Mouse (Mus musculus) left cerebral cortex, adult 11 months (tissue): ENCODE data around the gene Esyt3.

ENCODE experiments used
- DNase-seq: peaks from one replicate; pipeline ENCODE4 v3.0.0; 2022; ENCODE audit warnings: low spot score

Gene Esyt3

DNA sequence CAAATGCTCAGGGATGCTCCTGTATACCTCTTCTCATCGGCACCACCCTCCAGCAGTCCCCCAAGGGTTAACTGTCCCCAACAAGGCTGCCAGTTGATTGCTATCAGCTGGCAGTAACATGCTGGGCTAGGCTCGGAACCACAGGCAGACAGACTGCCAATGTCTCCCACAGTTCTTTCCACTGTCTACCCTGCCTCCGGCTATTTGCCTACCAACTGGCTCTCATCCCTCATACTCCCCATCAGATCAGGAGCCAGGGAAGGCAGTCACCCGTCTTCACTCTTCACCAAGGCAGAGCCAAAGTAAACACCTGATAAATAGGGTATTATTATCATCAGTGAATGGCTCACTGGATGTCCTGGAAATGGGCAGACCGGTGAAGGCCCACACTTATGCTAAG lies 3.6 kb downstream of the Esyt3 start:
- no peak for DNase-seq

- no peak for DNase-seq
Measured at GRCm38 (mm10) chr9:99353390-99353789, 5.0 kb downstream of the Esyt3 start.

DNA sequence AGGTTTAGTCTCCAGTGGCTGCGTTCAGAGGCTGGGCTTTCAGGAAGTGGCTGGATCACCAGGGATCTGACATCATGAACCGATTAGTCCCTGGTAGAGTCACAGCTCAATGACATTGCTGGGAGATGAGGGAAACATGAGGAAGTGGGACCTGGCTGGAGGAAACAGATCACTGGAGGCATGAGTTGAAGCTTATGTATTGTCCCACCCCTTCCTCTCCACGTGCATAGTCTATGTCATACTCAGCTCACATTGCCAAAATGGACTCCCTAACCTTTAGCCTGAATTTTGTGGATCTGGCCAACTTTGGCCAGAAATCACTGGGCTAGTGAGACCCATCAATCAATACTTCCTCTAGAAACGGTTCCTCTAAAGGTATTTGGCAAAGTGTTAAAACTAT lies 5.4 kb downstream of the Esyt3 start:
- DNase-seq = no peak

DNA sequence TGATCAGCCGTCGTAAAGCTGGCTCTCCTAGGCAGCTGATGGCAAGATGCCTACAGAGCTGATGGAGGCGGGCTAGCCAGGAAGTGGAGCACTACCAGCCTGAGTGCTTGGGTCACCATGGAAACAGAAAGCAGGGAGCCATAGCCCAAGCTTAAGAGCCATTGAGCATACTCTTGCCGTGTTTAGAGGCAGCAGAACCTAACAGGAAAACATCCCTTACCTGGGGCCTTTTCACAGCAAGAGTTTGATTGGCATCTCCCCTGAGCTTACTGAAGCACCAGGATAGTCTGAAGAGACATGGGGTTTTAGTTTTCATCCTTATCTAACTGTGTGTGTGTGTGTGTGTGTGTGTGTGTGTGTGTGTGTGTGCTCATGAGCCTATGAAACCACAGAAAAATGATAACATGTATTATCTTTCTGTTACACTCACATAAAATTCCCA lies 13.0 kb downstream of the Esyt3 start:
- peak; percentile 47 for DNase-seq

- no peak for DNase-seq
Measured at GRCm38 (mm10) chr9:99341600-99341999, 16.8 kb downstream of the Esyt3 start.

DNA sequence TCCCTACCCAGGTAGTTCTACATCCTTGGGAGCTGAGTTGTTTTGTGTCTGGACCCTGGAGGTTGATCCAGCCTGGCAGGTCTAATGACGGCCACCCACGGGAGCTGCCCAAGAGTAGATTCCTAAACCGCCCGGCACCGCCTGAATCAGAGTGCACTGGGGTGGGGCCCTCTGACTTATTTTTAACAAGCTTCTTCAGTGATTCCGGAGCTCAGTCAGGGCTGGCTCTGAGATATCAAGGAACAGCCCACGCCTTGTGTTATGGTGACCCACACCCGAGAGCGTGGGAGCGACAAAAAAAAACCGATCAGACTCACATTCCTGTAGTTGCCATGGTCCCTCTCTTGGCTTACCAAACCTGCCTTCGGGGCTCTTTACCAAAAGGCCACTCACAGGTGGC lies 18.2 kb downstream of the Esyt3 start:
- DNase-seq = no peak

GRCm38 (mm10) chr9:99339182-99339581 lies 19.2 kb downstream of the Esyt3 start:
- DNase-seq = no peak

- no peak for DNase-seq
Measured at GRCm38 (mm10) chr9:99338293-99338692, 20.1 kb downstream of the Esyt3 start.

DNA sequence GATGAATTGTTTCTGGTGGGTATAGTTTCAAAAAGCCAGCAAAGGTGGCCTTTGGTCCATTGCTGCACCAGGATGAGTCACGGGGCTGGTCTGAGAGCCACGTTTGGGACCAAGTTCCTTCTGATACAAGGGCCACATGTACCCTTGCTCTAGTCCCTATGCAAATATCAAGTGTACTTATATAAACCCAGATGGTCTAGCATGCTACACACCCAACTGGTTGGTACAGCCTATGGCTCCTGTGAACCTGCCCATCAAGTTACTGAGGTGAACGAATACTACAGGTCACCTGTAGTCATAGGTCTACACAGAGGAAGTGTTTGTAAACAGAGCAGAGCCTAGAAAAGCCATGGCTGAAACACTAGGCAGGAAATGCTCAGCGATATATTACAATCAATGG lies 21.8 kb downstream of the Esyt3 start:
- DNase-seq = no peak

DNA sequence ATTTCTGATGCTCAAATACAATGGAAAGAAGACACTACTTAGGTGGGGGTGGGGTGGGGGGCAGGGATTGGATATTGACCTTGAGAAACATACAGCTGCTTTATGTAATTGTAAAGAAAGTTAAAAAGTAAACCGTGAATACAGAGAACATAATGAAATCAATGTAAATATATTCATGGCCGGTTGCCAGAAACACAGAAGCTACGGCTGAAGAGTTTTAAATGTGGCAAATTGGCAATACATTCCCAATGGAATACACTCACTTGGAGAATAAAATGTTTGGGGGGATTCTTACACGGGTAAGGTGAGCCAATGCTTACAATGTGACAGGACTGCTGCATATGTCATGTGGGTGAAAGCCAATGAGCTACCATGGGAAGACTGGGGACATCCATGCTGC lies 31.5 kb downstream of the Esyt3 start:
- DNase-seq = no peak

GRCm38 (mm10) chr9:99325961-99326360 lies 32.4 kb downstream of the Esyt3 start:
- no peak for DNase-seq

DNA sequence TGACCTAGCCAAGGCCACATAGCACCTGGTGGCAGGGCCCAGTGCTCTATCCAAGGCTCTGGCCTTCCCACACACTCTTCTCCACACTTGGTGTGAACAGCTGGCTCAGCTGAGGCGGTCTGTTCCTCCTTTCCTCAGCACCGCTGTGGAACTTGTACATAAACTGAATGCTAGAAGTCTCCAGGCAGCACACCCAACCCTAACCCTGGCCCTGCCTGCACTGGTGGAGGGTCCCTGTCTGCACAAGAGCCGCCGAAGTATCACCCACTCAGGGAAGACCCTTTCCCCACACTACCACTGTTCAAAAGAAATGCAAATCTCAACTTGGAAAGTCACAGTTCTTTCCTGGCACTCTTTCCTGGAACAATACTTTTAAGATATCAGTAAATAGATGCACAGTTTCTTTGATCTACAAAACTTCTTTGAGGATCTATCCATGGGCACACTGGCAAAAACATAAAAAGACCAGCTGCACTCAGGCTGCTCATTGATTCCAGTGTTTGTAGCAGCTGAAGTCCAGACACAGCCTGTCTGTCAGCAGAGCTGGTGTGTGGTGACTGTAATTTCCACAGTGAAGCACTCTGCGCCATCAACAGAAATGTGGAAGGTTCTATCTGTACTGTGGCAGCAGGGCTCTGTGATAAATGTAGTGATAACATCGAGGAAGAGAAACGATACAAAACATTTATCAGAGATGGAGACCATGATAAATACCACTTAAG lies 33.0 kb downstream of the Esyt3 start:
- DNase-seq = no peak

GRCm38 (mm10) chr9:99320006-99320405 lies 38.4 kb downstream of the Esyt3 start:
- no peak for DNase-seq

GRCm38 (mm10) chr9:99319343-99319951 lies 38.9 kb downstream of the Esyt3 start:
- no peak for DNase-seq

DNA sequence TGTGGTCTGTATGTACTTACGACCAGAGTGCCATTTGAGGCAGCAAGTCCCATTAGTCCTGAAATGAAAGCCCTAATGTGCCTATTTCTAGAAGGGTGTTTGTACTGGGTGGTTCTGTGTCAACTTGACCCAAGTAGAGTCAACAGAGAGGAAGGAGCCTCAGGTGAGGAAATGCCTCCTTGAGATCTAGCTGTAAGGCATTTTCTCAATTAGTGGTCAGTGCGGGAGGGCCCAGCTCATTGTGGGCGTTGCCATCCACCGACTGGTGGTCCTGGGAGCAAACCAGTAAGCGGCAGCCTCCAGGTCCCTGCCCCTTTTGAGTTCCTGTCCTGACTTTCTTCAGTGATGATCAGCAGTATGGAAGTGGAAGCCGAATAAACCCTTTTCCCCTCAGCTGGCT lies 52.1 kb downstream of the Esyt3 start:
- DNase-seq = no peak

DNA sequence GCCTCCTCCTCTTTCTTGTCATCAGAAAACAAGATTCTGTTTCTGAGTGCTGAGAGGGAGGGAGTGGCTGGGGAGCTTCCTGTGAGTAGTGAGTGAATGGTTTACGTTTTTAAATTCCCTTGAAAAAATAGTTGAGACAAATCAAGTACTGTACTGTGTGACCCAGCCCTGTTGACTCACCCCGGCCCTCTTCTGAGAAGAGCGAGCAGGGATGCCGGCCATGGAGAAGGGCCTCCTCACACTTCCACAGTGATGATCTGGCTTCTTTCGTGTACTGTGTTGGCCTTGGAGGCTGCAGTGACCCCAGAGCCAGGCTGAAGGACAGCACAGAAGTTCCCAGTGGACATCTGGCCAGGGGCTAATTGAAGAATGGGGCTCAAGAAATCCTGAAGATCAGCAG lies 54.1 kb downstream of the Esyt3 start:
- no peak for DNase-seq
